Mouse (Mus musculus) urinary bladder, postnatal 14 days (tissue): Measurements from ENCODE around the gene Fbxo21.
A peak's percentile ranks its signal among the peaks of the same experiment; 100 is the strongest.

Source experiments
- DNase-seq: peaks from one replicate; pipeline ENCODE4 v3.0.0; 2021; ENCODE audit warnings: low spot score

Gene Fbxo21

DNA sequence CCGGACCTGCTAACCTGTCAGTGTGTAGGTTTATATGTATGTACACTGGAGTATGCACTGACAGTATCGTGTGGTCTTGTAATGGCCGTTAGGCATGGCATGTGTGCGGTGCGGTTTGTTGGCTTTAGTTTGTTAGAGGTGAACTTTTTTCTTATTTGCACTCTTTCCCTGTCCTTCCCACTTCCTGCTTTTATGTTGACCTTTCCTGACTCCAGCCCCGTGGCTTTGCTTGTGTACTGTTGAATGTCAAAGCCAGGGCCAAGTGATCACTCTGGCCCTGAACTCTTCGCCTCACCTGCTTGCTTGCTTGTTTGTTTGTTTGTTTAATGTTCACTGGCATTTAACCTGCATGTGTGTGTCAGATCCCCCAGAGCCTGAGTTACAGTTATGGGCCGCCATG lies 4.4 kb downstream of the Fbxo21 start:
- no peak for DNase-seq

DNA sequence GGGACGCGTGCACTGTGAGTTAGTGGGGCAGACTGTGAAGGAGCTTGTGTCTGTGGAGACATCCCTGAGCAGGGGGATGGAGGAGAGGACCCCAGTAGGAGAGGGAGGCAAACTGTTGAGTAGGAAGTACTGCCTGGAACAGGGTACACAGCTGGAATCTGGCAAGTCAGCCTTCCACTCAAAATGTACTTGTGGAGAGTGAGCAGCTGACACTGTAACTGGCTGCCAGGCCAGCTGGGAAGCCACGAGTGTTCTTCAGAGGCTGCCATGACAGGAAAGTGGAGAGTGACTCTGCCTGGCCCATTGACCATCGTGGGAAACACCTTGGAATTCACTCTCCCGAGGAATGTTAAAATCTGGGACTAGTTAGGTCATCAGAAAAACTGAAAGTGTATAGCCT lies 5.4 kb downstream of the Fbxo21 start:
- no peak for DNase-seq

DNA sequence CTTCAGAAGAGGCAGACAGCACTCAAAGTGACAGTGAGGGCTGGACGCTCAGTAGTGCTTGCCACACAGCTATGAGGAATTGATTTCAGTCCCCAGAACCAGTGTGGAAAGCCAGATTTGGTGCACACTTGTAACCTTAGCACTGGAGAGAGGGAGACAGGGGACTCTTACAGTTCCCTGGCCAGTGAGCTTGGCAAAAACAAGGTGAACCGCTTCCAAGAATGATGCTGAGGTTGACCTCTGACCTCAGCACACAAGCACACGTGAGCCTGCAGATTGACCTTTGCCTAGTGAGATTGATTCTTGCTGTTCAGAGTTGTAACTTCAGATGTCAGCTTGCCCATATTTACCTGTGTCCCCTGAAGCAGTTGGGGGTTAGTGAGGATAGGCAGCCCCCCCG lies 9.8 kb downstream of the Fbxo21 start:
- DNase-seq, result no peak

DNA sequence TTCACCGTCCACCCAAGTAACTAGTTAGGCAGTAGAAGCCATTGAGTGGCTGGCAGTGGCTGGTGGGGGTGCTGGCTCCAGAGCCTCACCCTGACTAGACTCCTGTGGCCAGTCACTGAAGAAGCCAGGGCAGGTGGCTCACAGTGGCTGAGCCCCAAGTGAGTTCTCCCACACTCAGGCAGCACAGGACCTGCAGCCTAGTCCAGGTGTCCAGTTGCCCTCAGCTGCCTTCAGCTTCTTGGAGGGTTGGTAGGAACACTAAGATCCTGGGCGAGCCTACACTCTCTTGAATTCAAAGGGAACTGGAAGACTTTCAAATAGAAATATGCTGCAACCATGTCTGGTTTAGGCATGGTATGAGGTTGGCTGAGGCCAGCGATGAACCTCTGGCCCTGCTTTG lies 11.4 kb downstream of the Fbxo21 start:
- DNase-seq, result no peak

DNA sequence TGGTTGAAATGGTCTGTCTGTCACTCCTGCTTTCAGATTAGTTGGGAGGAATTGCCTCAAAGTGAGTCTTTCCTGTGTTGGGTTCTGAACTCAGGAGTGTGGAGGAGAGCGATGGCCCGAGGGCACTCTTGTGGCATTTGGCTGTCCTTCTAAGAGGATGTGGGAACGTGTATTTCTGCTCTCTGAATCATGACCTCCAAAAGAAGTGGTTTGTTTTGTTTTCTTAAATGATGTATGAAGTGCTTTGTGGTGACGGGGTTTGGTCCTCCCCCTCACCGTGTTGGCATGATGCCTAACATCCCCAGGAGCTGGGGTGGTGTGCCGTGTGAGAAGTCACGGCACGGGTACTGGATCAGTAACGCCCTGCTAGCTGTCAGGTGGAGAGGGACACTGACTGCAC lies 11.8 kb downstream of the Fbxo21 start:
- DNase-seq, result peak; percentile 21

DNA sequence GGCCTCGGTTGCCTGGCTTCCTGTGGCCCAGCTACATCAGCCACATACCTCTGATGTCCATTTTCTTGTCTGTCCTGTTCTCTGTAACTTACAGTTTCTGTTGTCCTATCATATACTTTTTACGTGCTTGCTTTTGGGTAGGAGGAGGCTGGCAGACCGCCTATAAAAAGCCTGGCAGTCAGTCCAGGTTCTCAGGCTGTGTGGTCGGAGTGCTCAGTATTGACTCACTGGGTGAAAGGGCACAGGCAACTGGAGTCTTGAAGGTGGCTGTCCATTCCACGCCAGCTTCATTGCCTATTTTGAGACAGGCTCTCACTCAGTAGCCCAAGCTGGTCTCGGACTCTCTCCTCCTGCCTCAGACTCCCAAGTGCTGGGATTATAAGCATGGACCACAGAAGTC lies 13.2 kb downstream of the Fbxo21 start:
- peak; percentile 24 for DNase-seq

DNA sequence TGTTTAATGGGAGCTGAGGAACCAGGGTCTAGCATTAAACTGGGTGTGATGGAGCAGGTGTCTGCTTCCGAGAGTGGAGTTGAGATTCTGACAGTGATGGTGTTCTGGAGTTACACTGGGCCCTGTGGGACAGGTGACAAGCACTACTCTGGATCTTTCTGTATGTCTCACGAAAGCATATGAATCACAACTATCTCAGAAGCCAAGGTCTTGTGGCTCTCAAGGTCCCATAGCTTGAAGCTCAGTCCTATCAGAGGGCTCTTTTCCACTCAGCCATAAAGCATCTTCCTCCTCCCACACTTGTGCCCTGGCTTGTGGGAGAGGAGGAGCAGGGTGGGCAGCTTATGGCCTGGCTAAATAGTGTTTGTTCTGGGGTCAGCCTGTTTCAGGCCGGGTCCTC lies 14.4 kb downstream of the Fbxo21 start:
- DNase-seq, result no peak

DNA sequence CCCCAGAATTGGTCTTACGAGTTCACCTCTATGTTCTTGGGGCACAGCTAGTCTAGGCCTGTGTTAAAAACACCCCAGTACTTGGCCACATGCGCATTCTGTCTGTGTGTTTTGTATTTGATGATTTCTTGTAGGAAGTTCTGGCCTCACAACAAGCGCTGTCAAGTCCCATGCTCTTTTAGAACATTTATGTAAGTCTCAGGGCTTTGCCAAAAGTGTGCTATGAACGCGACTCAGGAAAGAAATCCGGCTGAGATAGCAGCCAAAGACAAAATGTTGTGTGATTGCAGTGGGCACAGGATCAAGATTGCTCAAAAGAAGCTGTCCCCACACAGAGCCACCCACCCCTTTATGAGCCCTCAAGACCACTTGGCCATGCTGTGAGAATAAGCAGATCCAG lies 17.0 kb downstream of the Fbxo21 start:
- DNase-seq, result no peak

DNA sequence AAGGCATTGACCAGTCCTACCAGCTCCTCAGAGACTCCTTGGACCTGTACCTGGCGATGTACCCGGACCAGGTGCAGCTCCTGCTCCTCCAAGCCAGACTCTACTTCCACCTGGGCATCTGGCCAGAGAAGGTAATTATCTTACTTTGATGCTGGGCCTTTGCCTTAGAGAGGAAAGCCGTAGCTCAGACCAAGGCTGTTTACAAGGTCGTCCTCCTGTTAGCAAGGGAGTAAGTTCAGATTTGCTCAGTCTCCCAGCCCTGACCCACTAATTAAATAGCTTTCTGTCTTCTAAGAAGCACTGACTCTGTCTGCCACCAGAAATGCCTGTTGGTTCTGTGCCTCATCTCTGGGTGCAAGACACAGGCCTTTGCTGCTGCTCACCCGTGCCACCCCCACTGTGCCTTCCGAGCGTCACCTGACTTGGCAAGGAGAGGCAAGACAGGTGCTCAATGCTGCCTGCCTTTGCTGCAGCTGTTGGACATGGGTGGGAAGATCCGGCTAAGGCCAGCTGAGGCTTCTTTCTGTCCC lies 18.9 kb downstream of the Fbxo21 start:
- DNase-seq, result no peak

DNA sequence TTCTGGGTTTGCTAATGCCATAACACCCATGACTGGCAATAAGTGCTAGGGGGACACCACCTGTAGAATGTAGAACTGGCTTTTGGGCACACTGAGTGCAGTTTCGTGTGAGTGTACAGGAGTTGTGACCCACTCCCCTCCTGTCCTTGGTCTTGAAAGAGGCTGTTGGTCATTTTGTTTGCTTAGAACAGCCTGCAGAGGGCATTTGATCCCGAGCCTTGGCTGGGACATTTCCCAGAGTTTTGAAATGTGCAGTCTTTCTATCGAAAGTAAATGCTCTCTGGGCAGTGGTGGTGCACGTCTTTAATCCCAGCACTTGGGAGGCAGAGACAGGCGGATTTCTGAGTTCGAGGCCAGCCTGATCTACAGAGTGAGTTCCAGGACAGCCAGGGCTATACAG lies 19.4 kb downstream of the Fbxo21 start:
- no peak for DNase-seq

DNA sequence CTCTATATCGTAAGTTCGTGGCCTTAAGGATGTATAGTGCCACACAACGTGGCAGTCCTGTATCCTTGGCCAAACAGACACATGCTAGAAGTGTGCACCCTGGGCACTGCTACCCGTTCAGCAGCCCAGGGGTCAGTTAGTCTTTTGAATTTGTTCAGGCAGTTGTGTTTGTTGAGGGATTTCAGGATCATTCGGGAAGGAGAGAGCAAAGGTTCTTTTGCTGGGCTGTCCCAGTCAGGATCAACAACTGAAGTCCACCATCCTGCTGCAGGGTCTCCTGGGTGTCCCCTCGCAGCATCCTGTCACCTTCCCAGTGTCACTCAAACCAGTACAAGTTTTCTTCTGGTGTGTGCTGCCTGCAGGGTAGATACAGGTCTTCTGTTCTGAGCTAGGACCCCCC lies 20.1 kb downstream of the Fbxo21 start:
- no peak for DNase-seq

DNA sequence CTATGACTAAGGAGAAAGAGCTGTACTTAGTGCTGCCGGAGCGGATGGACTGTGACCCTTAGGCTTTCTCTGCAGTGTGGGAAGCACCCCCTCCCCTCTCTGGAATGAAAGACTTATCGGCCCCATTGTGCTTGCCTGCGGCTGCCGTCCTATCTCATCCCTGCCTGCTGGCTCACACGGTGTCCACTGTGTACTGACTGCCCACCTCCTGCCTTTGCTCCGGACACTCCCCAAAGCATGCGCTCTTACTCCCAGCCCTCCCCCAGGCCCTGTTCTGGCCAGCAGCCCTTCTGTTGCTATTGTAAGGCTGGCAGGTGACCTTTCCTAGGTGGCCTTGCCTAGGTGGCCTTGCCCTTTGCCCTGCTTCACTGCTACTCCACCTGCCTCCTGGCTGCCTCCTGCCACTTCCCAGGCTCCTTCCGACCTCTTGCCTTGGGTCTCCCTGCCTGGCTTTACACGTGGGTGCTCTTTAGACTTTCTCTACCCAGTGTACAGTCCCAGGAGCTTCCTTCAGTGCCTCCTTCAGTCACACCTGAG lies 21.0 kb downstream of the Fbxo21 start:
- no peak for DNase-seq

DNA sequence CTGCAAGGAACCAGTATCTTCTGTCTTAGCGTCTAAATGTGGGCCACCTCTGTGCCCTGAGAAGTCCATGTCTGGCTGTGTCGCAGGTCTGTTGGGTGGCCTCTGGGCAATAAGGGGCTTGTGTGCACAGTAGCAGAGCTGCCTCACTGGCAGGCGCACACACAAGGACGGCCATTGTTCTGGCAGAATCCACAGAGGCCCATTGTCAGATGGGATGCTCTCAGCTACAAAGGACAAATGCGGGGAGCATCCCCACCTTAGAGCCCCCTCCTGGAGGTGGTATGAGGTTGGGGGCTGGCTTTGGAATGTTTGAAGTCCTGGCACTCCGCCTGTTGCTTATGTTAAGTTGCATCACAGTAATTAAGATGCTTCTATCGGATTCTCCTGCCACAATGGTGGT lies 22.5 kb downstream of the Fbxo21 start:
- no peak for DNase-seq

DNA sequence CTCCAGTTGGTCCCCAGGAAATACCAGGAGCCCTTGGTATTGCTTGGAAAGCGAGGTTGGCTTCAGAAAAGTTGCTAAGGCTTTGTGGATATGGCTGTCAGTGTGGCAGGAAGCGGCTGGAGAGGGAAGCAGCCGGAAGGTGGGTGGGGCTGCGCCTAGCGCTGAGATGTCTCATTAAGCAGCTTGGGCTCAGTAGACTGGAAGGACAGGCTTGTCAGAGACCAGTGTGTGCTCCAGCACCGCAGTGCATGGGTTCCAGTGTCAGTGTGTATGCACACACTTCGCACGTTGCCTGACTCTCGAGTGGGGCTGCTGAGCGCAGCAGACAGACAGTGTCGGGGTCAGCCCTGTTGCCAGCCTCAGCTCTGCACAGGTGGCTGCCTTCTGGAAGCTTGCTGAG lies 23.1 kb downstream of the Fbxo21 start:
- DNase-seq, result no peak

DNA sequence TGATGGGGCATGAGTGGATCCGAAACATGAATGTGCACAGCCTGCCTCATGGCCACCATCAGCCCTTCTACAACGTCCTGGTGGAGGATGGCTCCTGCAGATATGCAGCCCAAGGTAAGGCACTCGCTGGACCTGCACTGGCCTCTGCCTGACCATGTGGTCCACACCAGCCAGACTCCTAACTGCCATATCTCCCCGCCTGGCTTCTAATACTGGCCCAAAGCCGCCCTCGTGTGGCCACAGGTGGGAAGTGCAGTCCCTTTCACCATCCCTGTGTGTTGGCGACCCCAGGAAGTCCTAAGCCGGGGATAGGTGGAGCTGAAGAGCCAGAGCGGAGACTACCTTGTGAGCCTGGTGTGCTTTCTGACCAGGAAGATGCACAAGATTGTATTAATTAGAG lies 25.5 kb downstream of the Fbxo21 start:
- peak; percentile 63 for DNase-seq

DNA sequence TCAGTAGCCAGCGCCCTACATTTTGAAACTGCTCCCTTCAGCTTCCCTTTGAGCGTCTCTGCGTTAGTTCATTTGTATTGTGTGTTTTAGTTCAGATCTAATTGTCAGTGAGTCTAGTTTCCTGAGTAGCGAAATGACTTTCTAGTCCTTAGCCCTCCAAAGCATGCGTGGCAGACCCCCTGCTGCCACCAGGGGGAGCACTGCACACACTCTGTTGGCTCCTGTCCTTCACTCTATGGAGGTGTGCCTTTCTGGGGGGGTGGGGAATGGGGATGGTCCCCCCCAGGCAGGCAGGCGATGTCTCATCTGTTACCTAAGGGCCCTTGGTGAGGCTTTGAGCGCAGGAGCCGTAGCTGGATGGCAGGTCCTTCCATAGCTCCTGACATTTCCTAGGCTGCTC lies 28.1 kb downstream of the Fbxo21 start:
- peak; percentile 53 for DNase-seq

DNA sequence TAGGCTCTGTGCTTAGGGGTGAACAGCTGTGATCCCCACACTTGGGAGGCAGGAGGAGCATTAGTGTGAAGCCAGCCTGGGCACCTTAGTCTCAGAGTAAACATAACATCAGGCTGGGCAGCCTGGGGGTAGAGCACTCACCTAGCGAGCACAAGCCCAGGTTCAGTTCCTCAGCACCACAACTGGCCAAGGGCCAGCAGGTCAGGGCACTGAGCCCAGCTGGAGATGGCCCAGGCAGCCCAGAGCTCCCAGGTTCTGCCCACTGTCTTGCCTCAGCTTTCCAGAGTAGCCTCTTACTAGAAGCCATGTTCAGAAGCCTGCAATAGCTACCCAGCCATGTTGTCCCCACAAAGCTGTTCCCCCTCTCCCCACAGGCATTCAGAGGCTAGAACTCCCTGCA lies 29.2 kb downstream of the Fbxo21 start:
- DNase-seq, result no peak

DNA sequence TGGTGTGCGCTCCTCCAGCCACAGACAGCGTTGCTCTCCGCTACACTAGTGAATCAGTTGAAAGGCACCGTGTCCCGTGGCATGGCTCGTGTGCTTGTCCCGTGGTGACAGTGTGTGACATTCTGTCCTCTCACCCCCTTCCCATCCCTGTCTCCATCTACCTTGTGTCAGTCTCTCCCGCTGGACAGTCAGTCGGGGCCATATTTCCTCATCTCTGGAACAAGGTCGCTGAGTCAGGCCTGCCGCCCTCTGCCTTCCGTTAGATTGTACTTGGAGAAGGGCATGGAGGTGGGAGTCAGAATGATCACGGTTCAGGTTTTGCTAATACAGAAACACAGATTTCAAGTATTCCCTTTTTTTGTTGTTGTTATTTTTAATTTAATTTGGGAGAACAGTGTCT lies 31.8 kb downstream of the Fbxo21 start:
- DNase-seq, result no peak

DNA sequence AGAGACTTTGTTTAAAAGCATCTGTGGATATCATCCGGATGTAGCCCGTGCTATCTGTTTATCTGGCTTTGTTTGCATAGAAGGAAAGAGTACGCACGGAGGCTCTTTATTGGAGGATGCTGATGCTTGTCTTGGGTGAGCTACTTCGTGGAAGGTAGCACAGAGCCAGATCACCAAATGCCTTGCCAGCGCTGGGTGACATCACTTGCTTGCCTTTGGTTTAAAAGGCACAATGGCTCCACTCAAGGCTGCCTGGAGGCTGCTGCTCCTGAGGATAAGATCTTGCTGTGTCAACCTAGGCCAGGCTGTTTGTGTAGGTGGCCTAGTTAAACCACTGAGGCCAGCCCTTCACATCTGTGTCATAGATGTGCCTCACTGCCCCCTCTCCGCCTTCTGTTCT lies 34.3 kb downstream of the Fbxo21 start:
- DNase-seq, result no peak

DNA sequence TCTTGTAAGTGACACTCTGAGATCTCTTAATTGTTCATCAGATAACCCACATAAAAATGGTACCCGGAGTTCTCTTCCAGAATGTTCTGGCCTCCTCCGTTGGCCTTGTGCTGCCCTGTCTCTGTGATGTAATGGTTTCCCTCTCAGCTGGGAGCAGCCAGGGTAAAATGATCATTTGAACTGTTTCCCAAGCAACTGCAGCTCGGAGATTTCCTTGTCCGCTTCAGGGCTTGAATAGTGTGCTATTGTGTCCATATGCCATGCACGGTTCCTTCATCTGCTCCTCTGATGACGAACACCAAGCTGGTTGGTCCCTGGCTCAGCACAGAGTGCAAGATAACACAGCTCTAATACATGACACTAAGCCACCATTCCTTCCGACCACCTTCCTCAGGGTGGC lies 35.3 kb downstream of the Fbxo21 start:
- no peak for DNase-seq

DNA sequence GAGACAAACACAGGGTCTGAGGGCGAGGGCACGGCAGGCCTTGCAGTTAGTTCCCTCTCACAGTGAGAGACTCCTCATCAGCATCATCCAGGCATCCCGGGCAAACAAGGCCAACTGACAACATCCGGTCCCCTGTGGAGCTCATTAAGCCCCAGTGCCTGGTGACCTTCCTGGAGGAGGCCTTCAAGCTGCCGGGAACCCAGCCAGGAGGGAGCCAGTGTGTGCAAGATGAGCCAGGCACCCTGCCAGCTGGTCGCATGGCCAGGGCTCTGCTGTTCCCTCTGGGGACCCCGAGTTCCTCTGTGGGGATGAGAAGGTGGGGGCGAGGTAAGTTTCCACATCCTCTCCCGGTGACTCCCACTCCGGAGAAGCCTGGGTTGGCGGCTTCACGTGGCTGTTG lies 38.5 kb downstream of the Fbxo21 start:
- DNase-seq, result no peak

DNA sequence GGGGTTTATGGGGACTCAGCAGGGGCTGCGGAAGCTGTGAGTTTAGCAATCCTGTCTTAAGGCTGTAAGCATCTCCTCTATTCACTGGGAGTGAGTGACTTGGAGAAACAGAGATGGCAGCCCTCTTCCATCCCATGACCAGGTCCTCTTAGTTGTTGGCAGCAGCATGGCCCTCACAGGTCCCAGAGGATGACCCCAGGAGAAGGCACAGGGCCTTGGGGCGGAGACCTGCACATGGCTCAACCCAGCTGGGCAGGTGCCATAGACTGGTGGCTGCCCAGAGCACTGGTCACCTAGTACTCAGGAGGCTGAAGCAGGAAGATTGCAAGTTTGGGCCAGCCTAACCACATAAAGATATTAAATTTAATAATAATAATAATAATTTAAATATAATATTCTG lies 39.1 kb downstream of the Fbxo21 start:
- DNase-seq, result no peak

DNA sequence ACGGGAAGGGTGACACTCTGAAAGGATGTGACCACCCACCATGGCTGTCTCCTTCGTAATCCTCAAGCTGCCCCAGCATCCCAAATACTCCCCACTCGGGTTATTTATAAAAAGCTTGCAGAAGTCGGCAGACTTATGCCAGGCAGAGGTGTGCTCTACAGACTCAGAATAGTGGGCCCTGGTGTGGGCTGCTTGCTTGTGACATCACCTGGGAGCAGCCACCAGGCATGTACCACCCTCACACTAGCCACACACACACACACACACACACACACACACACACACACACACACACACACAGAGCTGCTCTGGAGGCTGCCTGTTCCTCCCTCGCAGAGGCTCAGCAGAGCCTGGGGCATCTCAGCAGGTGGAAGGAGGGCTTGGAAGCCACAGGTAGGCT lies 41.0 kb downstream of the Fbxo21 start:
- no peak for DNase-seq

DNA sequence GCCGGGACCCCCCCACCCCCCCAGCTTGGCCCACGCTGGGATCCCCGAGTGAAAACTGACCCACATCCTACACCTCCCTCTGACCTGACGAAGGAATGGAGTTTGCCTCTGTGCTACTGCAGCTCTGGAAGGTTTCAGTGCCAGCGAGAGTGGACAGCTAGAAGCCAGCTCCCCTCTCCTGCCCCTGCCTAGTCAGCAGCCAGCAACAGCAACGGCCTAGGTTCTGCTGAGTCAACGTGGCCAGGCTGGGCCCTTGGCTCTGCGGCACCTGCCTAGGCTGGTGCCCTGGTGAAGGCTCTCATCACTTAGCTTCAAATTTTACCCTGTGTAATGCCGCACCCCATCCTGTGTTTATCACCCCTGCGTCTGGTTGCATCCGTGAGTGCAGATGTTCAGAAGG lies 43.4 kb downstream of the Fbxo21 start:
- no peak for DNase-seq

DNA sequence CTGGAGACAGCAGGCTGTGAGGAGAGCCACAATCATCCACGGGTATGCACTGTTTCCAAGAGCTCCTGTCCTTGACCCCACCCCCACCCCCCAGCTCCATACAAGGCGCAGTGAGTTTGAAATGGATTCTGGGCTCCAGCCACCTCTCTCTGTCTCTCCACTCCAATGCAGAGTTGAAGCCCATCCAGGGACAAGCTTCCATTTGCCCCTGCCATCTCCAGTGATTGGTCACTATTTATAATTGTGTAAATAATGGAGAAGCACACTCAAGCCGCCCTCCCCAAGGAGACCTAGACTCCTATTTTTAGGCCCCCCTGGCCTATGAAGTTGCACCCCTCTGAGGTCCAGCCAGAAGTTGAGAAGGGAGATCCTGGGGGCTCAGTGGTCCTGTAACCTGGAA lies 46.5 kb downstream of the Fbxo21 start:
- DNase-seq, result no peak
